Mouse (Mus musculus) erythroid progenitor cell, adult 5-6 weeks (primary cell): ENCODE data around the gene C030005K15Rik. TPM values are rescaled to one million over a fixed set of nuclear protein-coding genes. Genes with fewer than 3 reads are reported as not detected.
A peak's percentile ranks its signal among the peaks of the same experiment; 100 is the strongest.
"Not testable (repeated sequence)": the region's sequence is repeated elsewhere in the genome, so short reads cannot be mapped to it uniquely, and the experiment has no call there.

Experiments
- ATAC-seq: replicated peaks from 2 replicates; pipeline ENCODE4 v1.8.0; 2016; ENCODE audit warnings: moderate number of reproducible peaks, mild to moderate bottlenecking, moderate TSS enrichment, inconsistent platforms; ENCODE audit not compliant: poor library complexity, low FRiP score, severe bottlenecking
- total RNA-seq, 2 experiments: library from RNA; stranded (forward) in 1 of 2; stranded (reverse) in 1 of 2; fragments of 150-400 nt in 1 of 2; fragments of 186-747, 209-891 nt in 1 of 2; gene quantifications; 2 replicates each; pipeline versions ENCODE4 v1.2.3 to v1.2.4; 2015 to 2017; ENCODE audit warnings: low replicate concordance in 2 of 2

Gene C030005K15Rik
- total RNA-seq (2015; ENCODE audit: low replicate concordance), result not detected in 2 replicates
- 0.39 TPM in 1 of 2 replicates, not detected in the other for total RNA-seq (2017; ENCODE audit: low replicate concordance)

GRCm38 (mm10) chr10:97726655-97727054 lies at the start of gene C030005K15Rik:
Gene C030005K15Rik (minus strand): TSS chr10:97726755.
- not testable (repeated sequence) for ATAC-seq

GRCm38 (mm10) chr10:97768171-97768749 lies 41.7 kb upstream of the C030005K15Rik start:
- no peak for ATAC-seq

DNA sequence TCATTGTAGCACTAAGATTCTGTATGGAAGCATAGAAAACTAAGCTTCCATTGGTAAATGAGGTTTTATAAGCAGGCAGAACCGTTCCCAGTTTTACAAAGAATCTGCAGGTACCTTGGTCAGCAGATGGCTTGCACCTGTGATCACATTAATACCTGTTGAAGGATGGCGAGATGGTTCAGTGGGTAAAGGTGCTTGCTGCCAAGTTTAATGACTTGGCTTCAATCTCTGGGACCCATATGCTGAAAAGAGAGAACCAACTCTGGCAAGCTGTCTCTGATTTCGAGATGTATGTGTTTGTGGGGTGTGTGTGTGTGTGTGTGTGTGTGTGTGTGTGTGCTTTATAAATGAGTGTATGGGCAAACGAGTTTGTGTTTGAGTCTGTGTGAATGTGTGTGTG lies 27.3 kb upstream of the C030005K15Rik start:
- ATAC-seq, result no peak

- no peak for ATAC-seq
Observed at GRCm38 (mm10) chr10:97747231-97747630, 20.7 kb upstream of the C030005K15Rik start.

DNA sequence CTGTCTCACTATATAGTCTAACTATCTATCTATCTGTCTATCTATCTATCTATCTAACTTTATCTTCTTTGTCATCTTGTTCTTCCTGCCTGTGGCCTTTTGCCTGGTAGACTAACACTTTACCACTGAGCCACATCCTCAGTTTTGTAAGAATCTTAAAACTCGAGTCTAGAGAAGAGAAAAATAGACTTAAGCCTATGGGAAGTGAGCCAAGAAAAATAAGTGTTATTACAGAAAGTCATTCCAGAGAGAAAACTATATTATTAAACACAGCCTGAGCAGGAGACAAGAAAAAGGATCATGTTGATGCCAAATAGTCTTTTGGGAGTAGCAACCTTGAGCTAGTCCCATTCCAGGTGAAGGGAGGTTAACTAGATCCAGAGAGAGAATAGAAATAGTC lies 626 bp downstream of the C030005K15Rik start:
- ATAC-seq, result no peak

- ATAC-seq, result no peak
Observed at GRCm38 (mm10) chr10:97722709-97723108, 3.8 kb downstream of the C030005K15Rik start.

GRCm38 (mm10) chr10:97720625-97721024 lies 5.9 kb downstream of the C030005K15Rik start:
- no peak for ATAC-seq

DNA sequence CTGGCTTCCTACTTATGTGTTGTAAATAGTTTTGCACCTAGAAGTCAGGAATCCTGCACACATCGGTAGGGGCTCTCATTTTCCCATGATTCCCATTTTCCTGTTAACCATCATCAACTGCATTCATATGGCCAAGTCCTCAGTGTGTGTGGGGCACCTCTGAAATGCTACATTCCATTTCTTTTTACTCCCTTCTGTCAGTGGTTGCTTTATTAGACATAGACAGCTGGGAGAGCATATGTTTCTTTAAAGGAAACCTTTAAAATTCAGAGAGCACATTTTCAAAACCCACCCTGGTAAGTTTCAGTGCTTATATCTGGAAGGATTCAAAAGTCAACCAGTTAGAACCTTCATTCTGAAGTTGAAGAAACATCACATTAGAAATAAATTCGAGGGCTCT lies 8.5 kb downstream of the C030005K15Rik start:
- no peak for ATAC-seq

GRCm38 (mm10) chr10:97717233-97717632 lies 9.3 kb downstream of the C030005K15Rik start:
- no peak for ATAC-seq

DNA sequence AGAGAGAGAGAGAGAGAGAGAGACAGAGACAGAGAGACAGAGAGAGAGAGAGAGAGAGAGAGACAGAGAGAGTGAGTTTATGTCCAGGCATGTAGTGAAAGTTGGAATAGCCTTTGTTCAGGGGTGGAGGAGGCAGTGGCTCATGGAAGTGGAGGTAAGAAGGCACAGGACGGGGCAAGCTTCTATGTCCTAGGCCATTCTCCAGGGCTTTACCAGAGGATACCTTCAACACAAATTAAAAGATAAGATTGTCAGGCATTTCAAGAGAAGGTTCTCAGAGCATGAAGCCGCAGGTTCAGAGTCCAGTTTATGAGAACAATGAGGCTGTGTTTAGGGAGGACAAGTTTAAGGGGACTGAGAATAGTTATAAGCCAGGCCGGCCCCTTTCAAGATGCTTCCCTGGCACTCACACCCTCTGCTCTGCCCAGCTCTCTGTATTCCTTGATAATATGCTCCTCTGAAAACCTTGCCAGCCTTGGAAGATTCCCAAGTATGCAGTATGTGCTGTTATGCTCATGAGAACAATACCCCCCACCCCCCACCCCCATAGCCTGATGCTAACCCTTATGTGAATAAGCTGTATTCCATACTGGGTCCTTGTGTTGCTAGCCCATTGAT lies 11.2 kb downstream of the C030005K15Rik start:
- ATAC-seq, result no peak

GRCm38 (mm10) chr10:97714584-97714983 lies 12.0 kb downstream of the C030005K15Rik start:
- no peak for ATAC-seq

- ATAC-seq, result no peak
Observed at GRCm38 (mm10) chr10:97712687-97713086, 13.9 kb downstream of the C030005K15Rik start.

DNA sequence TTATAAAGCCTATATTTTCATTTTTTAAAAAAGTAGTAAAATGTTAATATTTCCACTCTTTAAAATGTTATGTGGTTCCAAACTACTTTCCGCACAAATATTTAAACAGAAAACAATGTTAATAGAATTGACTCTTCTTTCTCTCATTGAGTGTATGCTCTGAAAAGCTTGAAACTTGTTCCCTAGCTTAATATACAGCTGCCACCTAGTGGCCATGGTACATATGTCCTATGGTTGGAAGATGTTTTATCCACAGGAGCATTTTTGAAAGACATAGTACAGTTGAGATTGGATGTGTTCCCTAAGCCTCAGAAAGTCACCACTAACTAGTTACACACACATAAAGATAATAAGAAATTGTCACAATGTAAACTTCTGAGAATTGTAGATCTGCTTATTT lies 22.0 kb downstream of the C030005K15Rik start:
- ATAC-seq, result no peak

DNA sequence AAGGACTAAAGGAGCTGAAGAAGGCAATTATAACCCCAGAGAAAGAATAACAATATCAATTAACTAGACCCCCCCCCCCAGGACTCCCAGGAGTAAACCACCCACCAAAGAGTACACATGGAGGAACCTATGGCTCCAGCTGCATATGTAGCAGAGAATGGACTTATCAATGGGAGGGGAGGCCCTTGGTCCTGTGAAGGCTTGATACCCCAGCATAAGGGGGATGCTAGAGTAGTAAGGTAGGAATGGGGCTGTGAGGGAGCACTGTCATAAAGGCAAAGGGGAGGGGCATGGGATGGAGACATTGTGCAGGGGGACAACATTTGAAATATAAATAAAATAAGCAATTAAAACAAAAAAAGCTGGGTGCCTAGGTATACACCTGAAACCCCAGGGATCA lies 24.2 kb downstream of the C030005K15Rik start:
- no peak for ATAC-seq

DNA sequence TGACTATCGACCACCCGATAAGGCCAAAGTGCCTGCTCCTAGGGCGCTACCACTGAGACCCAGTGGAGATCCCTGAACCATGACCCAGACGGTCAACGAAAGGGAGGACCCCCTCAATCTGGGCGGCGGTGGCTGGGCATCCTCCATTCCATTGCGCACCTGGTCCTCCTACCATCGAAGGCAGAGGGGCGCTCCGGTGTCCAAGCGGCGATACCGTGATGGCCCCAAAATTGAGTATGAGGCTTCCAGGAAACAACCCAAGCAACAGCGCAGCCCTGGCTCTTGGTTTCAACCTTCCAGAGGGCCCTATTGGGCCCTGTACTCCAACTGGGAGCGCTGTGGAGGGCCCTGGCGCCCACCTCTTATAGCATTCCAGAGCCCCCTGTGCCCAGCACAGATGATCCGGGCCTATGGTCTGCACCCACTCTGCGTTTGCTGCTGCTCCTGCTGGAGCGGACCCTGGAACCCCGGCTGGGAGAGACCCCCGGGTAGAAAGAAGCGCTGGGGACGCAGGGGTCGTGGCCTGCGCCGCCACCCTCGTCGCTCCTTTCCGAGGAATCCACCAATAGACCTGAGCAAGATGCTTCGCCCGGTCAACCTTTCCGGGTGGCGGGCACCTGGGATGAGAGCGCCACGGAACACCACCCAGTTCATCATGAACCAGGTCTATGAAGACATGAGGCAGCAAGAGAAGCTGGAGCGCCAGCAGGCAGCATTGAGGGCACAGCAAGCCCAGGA lies 33.0 kb downstream of the C030005K15Rik start:
- no peak for ATAC-seq

- ATAC-seq, result 0 out of 2 replicates have a peak, but pooled peaks have one; percentile 10
Observed at GRCm38 (mm10) chr10:97692913-97693312, 33.6 kb downstream of the C030005K15Rik start, which contains the start of gene Ccer1. Gene Ccer1 (plus strand): TSS chr10:97693059.

DNA sequence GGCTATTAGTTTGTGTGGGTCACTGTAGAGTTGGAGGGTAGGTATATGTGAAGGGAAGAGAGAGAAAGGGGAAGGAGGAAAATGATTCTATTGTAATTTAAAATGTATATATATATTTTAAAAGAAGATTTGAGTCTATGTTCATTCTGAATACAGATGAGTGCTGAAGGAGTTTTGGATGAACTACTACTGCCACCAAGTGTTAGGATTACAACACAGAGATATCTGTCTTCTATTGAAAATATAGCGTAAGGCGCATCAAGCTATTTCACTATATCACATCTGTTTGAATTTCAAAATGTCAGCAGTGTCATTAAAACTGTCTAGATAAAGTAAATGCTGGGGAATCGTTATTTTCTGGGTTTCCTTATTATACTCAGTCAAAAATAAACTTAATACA lies 37.1 kb downstream of the C030005K15Rik start:
- ATAC-seq, result no peak

DNA sequence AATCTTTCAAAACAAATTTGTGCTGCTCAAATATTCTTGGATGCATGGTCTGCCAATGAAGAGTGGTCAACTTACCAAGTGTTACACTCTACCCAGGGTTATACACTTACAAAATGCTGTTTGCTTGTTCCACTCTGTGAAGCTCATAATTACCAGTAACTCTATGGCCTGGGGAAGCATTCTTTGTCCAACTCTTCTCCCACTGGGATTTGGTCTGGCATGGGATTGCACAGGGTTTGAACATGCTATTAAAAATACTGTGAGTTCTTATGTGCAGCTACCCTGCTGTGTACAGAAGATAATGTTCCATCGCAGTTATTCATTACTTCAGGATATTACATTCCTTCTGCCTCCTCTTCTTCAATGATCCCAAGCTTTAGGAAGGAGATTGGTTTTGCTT lies 39.4 kb downstream of the C030005K15Rik start:
- ATAC-seq, result no peak

DNA sequence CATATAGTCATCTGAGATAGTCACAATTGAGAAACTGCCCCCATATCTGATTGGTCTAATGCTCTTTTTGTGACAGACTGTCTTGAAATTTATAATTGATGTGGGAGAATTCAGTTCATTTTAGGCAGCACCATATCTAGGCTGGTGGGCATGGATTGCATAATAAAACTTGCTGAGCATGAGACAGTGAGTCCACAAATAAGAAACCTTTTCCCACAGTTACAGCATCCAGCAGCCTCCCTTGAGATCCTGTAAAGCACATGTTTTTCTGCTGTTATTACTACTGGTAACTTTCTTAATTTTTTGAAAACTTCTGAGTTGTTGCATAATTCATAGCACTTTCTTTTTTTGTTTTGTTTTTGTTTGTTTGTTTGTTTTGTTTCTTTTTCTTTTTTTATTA lies 43.6 kb downstream of the C030005K15Rik start:
- ATAC-seq, result no peak
